Mouse (Mus musculus) brain, embryonic 14.5 days (tissue): ENCODE results near the gene Cltrn.

ENCODE experiments used
- CTCF ChIP-seq: fragments of 200-500 bp; IDR thresholded peaks from 2 replicates; pipeline ENCODE4 v1.5.1; 2012; ENCODE audit warnings: inconsistent platforms, mild to moderate bottlenecking, moderate library complexity, borderline replicate concordance; ENCODE audit not compliant: insufficient read depth, insufficient read length; ENCODE audit errors: extremely low read depth
- POLR2A ChIP-seq: fragments of 200-500 bp; IDR thresholded peaks from 2 replicates; pipeline ENCODE4 v1.6.1; 2012; ENCODE audit warnings: mild to moderate bottlenecking, inconsistent platforms, borderline replicate concordance; ENCODE audit not compliant: poor library complexity, insufficient read depth, insufficient read length, severe bottlenecking; ENCODE audit errors: extremely low read depth

DNA sequence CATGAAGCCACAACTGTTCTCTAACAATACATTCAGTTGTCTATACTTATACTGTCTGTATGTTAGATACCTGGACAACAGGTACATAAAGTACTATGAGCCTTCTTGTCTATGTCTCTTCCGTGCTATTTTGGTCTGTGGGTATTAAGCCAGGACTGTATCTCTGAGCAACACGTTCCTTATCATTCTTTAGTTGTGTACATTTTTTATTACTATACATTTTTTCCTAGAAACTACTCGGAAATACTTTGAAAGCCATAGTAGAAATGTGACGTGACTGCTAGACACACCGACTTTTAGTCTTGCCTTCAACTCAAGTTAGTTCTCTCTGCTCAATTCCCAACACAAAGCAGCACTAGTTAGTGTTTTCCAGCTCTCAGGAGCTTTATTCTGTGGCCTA lies 4.8 kb downstream of the Cltrn start:
- TF ChIP-seq CTCF (no peak), POLR2A (no peak)
